Mouse (Mus musculus) erythroid progenitor cell, adult 5-6 weeks (primary cell): ENCODE results near the gene Mphosph6. TPM values are rescaled to one million over a fixed set of nuclear protein-coding genes. Genes with fewer than 3 reads are reported as not detected.

Experiments used
- ATAC-seq: replicated peaks from 2 replicates; pipeline ENCODE4 v1.8.0; 2016; ENCODE audit warnings: moderate number of reproducible peaks, mild to moderate bottlenecking, moderate TSS enrichment, inconsistent platforms; ENCODE audit not compliant: poor library complexity, low FRiP score, severe bottlenecking
- total RNA-seq, 2 experiments: library from RNA; stranded (forward) in 1 of 2; stranded (reverse) in 1 of 2; fragments of 150-400 nt in 1 of 2; fragments of 186-747, 209-891 nt in 1 of 2; gene quantifications; 2 replicates each; pipeline versions ENCODE4 v1.2.3 to v1.2.4; 2015 to 2017; ENCODE audit warnings: low replicate concordance in 2 of 2

Gene Mphosph6
- total RNA-seq, 2 experiments from 2014 or later, result 17.0 to 24.3 TPM

DNA sequence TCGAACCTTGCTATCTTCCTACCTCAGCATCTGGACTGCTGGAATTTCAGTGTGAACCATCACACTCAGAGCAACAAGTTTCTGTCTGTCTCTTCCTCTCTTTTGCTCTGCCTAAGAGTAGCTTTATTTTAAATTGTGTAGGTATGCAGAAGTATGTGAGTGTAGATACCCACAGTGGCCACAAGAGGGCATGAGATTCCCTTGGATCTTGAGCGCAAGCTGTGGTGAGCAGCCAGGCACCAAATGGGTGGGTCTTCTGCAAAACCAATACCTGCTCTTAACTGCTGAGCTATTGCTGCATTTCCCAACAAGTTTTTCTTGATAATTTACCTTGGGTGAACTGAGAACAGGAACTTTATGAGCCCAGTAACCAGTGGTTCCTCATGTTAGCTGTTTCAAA, 29.6 kb downstream of the Mphosph6 start:
- ATAC-seq, result peak; percentile 57; the same call in 1 of the 2 replicates

DNA sequence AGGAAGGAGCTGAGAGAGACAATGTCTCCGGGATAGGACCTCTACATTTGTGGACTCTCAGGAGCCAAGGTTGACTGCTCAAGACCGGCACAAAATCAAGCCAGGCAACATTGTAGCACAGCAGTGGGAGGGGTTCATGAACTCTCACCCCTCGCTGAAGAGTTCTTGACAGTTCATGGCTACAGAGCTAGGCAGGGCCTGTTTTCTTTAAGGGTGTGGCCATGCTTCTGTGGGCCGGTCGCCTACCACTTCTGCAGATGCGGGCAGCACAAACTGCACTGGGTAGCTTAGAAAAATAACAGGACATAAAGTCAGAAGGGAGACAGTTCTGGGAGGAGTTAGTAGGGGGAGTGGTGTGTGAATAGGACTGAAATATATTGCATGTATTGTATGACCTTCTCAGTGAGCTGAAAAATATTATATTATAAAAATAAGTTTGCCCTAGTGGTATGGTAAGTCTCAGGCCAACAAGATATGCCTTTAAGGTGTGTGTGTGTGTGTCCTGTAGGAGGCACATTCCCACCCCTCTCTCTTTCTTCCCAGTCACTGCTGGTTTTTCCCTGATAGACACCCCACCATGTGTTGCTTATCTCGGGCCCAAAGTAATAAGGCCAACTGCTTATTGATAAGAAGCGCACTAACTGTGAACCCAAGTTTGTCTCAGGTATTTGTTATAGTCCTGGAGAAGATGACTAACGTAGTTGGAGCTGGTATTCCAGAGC, 30.5 kb downstream of the Mphosph6 start:
- no peak for ATAC-seq

GRCm38 (mm10) chr8:117768971-117769370, 32.8 kb downstream of the Mphosph6 start:
- ATAC-seq, result no peak

DNA sequence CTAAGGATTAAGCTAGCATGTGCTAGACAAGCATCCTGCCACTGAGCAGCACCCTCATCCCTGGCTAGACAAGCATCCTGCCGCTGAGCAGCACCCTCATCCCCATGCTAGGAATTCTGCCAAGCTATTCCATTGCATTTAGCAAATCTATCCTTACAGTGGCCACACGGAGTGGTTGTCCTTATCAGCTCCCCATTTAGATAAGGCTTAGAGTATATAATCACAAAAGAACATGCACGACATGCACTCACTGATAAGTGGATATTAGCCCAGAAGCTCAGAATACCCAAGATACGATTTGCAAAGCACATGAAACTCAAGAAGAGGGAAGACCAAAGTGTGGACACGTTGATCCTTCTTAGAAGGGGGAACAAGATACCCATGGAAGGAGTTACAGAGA, 35.8 kb downstream of the Mphosph6 start:
- ATAC-seq, result no peak

- ATAC-seq, result no peak
These were observed 37.1 kb downstream of the Mphosph6 start for GRCm38 (mm10) chr8:117764625-117765024.

DNA sequence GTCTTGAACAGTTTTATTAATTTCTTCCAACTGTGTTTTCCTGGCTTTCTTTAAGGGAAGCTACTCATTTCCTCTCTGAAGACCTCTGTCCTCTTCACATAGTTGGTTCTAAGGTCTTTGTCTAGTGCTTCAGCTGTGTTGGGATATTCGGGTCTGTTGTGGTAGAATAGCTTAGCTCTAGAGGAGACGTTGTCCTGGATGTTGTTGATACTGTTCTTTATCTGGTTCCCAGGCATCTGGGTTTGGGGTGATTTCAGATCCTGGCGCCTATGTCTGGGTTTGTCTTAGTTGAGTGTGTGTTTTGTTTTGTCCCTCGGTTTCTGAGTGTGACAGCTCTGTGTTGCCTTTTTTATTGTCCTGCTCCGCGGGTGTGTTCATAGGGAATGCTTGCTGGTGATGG, 39.0 kb downstream of the Mphosph6 start:
- ATAC-seq, result no peak

- ATAC-seq, result no peak
These were observed 43.8 kb downstream of the Mphosph6 start for GRCm38 (mm10) chr8:117757900-117758299.

DNA sequence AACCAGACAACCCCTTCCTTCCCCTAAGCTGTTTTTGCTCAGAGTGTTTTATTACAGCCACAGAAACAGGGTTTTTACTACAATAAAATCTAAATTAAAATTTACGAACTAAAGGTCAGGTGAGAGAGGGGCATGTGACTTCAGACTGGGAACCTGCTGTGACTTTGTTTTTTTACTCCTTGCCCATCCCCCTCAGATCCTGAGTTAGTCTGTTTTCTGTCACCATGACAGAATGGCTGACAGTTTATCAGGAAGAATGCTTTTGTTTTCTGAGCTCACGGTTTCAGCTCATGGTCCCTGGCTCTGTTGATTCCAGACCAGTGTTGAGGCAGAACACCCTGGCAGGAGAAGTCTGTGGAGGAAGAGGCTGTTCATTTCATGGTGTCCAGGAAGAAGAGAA, 52.3 kb downstream of the Mphosph6 start:
- no peak for ATAC-seq

DNA sequence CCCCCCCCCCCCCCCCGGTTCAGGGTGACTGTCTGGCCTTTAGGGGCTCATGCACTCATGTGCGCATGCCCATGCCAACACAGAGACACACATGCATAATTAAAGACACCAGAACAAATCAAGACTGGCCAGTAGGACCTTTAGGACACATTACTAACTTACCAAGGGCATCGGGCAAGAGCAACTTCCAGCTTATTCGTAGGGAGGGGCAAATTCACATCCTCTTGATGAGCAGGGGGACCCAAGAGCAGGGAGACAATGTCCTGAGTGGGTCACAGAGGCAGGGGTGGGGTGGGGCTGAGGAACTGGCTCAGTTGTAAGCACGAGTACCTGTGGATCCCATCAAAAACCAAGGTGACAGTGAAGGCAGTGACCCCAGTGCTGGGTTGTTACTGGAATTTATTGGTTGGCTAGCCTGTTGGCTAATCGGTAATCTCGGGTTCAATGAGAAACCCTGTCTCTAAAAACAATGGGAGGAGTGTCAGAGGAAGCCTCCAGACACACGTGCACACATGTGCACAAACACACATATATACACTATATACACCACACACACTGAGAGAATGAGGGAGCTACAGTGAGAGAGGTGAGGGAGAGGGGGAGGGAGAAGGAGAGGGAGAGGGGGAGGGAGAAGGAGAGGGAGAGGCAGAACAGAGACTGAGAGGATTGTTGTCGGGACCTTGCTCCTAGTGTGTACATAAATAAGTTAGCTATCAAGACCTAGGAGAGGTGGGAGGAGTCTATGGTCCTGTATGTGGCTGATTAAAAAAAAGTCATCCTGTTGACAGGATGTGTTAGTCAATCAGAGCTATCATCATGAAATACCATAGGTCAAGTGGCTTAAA, 53.6 kb downstream of the Mphosph6 start:
- ATAC-seq, result no peak

DNA sequence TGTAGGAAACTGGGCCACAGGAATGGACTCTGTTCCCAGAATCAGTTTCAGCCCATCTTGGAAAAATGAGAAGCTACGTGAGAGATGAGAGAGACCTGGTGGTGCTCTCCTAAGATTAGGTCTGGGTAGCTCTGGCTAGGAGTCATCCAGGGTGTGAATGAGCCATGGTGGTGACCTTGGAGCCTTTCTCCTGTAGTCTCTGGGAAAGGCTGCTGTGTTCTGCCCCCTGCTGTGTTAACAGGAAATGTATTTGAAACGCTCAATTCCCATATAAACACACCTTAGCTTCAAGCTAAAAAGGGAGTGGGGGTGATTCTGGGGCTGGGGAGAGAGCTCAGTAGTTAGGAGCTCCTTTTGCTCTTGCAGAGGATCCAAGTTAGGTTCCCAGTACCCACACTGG, 54.3 kb downstream of the Mphosph6 start:
- ATAC-seq, result no peak

DNA sequence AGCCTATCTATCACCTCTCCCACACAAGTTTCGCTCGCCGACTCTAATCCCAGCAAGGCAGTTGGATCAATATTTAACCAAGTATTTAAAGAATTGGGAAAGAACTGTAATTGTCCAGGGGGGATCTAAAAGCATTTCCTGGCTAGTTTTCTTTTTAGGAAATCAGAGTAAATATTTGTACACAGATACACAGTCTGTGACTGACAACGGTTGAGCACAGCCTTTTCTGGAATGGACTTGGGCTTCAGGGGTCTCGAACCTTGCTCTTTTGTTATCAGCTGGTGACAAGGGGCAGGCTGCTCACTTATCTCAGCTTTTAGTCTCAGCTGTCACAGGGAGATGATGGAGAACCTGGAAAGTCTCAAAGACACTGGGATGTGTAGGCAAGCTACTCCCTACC, 55.1 kb downstream of the Mphosph6 start:
- ATAC-seq, result no peak

- no peak for ATAC-seq
These were observed 59.2 kb downstream of the Mphosph6 start for GRCm38 (mm10) chr8:117742431-117743012.

Other genes starting within 250 kb of the Mphosph6 start
- gene Sdr42e1, start 128.3 kb downstream of the Mphosph6 start, total RNA-seq (2015; ENCODE audit: low replicate concordance), result 1.4 TPM in 1 of 2 replicates, not detected in the other
- gene Sdr42e1, start 128.3 kb downstream of the Mphosph6 start, total RNA-seq (2017; ENCODE audit: low replicate concordance), result 0.77 TPM in 1 of 2 replicates, not detected in the other
- gene Hsd17b2, start 100.0 kb downstream of the Mphosph6 start, total RNA-seq (2015; ENCODE audit: low replicate concordance), result not detected in 2 replicates
- gene Hsd17b2, start 100.0 kb downstream of the Mphosph6 start, total RNA-seq (2017; ENCODE audit: low replicate concordance), result 2.1 TPM in 1 of 2 replicates, not detected in the other